Mouse (Mus musculus): ENCODE data around the gene Tiprl. TPM values are rescaled to one million over a fixed set of nuclear protein-coding genes. Genes with fewer than 3 reads are reported as not detected.

Gene Tiprl
- polyA plus RNA-seq, 2 experiments from 2014 or later, result 112 to 127 TPM

DNA sequence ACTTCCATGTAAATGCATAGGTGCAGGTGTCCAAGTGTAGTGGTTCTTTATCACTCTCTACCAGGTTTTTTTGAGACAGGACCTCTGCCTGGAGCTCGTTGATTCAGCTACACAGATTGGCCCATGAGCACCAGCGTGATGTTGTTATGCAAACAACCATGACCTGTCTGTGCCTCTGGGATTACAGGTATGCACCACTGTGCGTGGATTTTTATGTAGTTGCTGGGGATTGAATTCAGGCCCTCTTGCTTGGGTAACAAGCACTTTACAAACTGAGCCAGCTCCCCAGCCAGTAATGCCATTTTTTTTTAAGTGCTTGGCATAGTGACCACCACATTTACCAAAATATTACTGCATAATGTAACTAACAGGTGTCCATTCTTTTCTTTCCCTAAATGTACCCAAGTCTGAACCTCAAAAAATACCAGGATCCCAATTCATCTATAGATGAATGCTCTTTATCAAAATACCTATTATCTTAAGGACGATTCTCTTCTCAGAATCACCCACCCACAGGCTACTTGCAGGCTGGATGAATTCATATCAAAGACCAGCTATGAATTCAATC is 35.3 kb downstream of the Tiprl start:
- ATAC-seq, result no peak

DNA sequence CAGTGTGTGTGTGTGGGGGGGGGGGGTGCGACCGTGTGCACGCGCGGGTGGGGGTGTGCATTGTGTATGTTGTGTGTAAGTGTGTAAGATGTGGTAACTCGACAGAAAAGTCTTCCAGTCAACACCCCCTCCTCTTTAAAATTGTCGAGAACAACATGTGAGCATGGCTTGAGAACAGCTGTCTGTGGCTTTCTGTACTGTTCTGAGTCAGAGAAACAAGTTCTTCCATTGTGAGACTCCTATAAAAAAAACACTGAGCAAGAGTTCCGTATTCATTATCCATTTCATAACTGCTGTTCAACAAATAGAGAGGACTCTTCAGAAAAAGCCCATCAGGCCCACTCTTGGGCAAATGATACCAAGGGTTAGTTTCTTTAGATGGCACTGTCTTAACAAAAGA is 36.0 kb downstream of the Tiprl start:
- peak; percentile 41 for ATAC-seq

DNA sequence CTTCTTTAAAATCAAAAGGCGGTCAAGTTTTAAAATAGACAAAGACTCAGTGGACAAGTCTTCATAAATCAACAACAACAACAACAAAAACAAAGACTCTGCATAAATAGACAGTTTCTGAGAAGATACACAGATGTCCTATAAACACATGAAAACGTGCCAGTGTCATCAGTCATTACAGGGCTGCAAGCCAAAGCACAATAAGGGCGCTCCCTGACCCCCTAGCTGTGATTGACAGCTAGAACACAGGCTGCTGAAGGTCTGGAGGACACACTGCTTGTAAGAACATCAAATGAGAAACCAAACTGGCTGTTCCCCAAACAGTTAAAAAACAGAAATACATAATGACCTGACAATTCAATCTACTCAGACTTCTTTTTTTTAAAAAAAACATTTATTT is 37.2 kb downstream of the Tiprl start:
- no peak for ATAC-seq

DNA sequence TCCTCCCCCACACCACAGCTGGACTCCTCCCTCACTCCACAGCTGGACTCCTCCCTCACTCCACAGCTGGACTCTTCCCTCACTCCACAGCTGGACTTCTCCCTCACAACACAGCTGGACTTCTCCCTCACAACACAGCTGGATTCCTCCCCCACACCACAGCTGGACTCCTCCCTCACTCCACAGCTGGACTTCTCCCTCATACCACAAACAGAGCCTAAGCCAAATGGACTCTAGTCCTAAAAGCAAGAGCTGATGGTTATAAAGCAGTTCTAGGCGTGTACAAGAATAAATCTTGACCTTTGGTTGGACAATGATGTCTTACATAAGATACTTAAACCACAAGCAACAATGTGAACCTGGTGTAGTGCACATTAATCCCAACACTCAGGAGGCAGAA is 37.8 kb downstream of the Tiprl start:
- no peak for ATAC-seq

DNA sequence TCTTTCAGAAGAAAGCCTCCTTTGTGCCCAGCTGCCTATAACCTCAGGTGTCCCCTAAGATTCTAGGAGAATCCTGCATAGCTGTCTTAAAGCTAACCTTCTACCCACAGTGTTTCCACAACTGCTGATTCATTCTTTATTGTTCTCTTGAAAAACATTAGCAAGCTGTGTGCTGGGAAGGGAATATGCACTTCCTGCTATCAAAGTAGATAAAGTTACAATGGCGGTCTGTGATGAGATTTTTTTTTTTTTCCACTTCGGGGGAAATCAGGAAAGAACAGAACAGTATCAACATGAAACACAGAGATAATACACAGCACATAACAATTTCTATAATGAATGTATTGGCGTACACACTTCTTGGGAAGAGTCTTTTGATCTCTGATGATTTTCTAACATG is 38.9 kb downstream of the Tiprl start:
- ATAC-seq, result no peak

DNA sequence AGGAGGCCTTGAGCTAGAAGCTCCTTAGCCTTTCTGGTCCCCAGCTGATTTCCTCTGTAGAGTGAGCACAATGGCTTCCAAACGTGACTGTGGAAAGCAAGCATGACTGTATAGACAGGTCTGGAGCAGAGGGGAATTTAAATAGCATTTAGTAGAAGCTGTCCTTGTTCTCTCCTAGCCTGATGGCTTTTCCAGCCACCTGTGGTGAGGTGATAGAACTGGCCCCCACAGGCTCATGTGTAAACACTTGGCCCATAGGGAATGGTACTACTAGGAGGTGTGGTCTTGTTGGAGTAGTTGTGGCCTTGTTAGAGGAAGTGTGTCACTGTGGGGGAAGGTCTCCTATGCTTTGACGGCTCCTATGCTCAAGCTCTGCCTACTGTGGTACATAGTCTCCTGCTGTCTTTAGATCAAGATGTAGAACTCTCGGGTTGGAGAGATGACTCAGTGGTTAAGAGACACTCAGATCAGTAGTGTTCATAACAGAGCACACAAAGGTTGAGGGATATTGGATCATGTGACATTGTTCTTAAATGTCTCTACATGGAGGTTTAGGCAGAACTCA is 41.3 kb downstream of the Tiprl start:
- no peak for ATAC-seq

DNA sequence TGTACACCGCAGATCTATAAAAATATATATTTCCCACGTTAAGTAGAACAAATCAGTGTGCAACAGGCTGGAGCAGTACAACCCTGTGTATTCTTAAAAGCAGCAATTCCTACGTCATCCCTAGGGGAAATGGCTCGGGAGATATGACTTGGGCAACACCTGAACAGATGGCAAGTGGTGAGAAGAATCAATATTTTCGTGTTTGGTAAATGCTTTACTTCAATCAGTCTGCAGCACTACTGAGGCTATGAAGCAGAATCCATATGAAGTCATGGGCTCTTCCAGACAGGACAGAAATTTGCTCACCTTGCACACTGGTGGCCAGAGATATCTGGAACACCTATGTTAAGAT is 42.2 kb downstream of the Tiprl start:
- no peak for ATAC-seq

DNA sequence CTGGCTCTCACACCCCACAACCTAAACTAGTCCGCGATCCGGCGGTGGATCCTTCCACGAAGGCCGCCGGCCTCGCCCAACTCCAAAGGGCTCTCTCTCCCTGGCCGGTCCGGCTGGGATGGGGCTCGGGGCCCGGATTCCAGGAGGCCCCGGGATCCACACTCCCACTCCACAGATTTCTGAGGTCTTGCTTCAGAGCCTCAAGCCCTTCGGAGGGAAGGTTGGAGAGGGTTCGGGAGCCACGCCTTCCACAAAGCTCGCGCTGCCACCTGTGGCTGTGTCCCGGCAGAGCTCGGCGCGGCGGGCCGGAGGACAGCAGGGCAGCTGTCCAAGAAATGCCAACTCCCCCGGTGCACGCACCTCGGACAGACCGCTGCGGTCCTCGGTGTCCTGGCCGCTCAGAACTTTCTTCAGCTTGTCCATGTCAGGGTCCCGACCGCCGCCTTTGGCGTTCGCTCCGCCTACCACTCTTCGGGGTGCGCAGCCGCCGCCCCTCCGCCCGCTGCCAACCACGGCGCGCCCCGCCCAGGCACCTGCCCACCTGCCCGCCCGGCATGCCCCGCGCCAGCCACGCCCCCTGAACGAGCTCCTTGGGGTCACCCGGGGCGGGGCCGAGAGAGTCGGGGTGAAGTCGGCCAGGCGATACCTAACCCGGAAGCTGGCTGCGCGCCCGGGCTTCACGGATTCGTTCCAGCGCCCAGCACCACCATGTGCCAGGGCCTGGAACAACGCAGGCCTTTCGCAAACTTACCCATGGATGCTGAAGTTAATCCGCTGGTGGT is 42.7 kb downstream of the Tiprl start, which contains the start of gene Sft2d2:
Sft2d2 (minus strand) TSS at position 559 of the 782 bp plus-strand sequence.
- peak; percentile 85 for ATAC-seq

DNA sequence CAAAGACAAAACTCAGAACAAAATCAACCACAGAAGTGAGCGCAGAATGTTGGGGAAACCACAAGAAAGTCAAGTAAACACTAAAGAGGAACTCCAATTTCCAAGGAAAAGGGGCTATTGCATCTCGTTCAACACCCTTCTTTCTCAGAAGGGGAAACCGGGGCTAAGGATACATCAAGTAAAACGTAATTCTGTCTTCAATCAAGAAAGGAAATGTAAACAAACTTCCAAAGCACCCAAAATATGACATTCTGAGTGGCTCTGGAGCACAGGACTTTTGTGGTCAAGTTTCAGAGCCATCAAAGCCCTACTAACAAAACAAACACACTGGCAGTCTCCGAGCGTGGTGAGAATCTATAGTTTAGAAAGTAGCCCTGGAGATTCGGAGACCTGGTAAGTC is 43.4 kb downstream of the Tiprl start:
- no peak for ATAC-seq

DNA sequence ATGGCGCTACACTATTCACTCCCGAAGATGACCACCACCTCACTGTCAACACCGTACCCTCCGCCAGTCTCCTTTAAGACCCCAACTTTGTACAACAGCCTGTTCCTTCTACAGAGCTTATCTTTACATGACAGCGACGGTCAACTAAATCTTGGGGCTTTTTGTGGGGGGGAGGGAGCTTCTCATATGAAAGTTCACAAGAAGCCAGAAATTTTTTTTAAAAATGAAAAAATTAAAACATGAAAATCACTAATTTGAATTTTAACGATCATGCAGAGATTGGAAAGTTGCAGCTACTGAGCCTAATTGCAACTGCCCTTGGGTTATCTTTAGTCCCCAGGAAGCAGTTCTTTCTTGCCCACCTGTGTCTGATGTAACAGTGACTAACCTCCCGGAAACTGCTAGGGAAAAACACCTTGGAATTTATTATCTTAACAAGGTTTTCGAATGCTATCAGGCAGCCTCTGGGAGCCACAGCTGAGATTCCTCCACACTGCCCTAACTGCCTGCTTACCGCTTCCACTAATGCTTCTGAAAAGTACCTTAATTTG is 44.0 kb downstream of the Tiprl start:
- no peak for ATAC-seq

DNA sequence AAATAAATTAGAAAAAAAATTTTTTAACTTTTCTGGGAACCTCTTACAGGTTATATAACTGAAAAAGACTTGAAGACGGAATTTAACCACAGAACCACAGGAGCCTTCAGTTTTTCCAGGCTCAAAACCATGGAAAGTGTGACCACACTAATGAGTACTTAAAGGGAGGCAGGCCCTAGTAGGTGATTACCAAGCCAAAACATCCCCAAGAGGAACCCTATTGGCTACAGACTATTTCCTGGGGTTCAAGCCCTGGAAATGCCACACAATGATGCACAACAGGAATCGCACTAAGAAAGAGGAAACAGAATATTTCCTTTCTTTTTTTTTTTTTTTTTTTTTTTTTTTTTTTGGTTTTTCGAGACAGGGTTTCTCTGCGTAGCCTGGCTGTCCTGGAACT is 44.7 kb downstream of the Tiprl start:
- no peak for ATAC-seq

DNA sequence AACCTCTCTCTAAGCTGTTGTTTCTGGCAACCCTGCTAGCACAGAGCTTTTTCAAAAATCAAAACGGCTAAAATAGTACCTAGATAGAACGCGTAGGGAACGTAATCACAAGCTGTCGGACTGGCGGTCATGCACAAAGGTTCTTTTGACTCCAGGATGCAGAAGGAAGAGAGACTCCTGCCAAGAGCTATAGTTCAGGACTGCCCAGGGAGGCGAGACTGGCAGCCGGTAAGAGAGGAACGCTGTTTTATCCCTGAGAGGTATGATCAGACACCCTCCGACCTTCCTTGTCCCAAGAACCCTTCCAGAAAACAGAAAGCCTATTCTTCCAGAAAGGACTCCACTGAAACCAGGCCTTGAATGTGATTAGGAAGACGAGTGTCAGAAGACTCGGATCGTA is 45.2 kb downstream of the Tiprl start:
- ATAC-seq, result no peak

DNA sequence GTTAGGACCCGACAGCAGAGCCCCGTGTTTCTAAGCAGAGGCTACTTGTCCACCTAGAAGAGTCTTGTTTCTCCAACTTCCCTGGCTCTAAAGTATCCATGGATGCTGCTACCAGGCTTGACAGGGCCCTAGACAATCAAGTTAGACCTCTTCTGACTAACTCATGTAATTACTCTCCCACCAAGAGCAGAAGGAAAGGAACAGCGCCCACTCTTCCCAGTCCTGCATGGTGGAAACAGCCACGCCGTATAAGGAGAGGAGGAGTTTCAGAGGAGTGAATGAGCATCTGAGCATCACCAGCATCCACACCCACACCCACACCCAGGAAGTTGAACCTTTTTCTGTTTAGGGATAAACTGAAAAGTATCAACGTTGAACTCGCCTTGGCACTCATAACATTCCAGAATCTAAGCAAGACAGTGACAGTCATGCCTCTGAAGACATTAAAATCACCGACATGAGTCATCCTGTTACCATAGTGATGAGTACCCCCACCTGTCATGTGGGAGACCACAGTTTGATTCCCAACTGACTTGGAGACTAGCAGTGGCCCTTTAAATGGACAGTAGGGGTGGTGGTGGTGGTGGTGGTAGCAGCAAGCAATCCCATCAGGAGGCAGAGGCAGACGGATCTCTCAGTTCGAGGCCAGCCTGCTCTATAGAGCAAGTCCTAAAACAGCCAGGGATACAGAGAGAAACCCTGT is 46.1 kb downstream of the Tiprl start:
- ATAC-seq, result no peak

DNA sequence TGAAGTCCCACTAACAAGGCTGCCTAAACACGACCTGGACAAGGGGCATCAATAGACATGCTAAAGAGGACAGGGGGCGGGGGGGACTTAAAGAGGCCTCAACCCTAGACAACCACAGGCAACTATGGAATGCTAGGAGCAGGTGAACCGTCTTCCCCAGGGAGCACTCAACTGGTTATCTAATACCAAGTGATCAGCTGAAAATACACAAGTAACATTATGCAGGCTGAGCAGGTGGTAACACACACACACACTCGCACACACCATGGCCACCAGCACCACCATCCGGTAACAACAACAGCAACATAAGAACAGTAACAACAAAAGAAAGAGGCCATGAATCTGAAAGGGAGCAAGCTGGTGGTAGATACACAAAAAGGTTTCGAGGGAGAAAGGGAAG is 46.7 kb downstream of the Tiprl start:
- ATAC-seq, result no peak

DNA sequence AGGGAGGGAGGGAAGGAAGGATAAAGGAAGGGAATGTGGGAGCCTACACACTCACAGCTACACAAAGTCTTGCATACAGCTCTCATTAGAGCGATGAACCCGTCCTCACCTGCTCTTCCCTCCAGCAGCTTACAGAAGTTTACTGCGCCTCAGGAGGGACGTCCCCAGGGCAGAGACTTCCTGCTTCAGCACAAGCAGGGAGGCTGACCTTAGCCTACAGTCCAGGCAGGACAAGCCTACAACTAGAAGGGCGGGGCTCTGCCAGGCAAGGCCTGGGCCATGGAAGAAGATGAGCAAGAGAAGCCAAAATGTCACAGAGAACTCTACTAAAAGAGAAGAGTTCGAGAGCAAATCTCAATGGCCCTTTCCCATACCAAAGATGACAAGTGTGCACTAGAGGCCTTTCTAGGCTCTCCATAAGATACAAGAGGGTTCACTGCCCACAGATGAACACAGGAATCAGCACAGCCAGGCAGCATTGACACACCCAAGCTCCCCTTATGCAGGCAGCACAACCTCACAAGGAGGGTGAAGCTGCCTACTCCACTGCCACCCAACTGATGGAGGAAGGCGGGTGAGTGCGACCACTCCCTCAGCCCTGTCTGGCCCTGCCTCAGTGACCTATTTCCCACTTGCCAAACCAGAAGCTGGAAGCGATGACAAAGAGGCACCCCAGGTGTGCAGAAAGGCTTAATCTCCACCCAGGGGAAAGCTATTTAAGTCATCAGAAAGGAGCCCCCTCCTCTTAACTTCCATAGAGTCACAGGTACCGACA is 47.8 kb downstream of the Tiprl start:
- peak; percentile 71 for ATAC-seq

DNA sequence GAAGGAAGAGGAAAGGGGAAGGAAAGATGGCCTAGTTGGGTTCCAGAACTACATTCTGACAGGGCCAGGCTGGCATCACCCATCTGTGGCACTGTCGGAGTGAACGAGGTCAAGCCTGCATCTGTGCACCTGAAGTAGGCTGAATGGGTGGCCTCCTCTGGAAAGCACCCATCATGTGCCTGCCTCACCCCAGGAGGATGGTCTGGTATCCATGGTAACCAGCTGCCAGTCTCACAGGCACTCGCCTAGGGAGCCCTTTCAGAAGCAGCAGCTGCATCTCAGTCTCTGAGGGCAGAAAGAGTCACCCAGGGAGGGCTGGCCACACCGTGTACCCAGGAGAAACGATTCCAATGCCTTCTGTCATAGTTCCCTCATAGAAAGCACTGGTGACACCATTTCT is 49.4 kb downstream of the Tiprl start:
- ATAC-seq, result no peak

DNA sequence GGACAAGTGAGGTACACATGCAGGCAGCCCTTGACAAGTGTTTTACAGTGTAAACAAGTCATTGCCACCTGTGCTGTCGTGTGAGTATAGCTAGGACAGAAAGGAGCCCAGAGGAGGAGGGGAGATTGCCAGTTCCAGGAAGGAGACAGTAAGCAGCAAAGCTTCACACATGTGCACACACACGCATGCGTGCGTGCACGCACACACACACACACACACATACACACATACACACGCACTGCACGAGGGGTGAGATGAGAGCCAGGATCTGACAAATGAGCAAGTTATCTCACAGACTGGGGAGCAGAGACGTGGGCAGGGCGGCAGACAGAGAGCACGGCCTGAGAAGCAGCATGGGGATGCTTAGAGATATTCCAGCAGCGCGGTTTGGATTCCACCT is 50.3 kb downstream of the Tiprl start:
- ATAC-seq, result no peak

DNA sequence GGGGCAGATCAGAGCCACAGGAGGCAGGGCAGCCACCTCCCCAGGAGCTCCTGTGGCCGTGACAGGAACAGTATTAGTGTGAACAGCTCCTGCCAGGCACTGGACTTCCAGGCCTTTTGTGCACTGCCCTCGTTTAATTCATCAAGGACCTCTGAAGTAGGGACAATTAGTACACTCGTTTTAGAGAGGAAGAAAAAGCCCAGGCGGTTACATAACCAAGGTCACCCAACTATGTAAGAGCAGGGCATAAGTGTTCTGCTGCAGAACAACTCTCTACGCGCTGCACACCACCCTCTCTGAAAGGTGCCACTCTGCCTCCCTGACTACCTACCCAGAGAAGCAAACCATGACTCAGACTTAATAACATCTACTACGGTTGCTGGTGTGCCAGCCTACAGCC is 51.7 kb downstream of the Tiprl start:
- ATAC-seq, result no peak

DNA sequence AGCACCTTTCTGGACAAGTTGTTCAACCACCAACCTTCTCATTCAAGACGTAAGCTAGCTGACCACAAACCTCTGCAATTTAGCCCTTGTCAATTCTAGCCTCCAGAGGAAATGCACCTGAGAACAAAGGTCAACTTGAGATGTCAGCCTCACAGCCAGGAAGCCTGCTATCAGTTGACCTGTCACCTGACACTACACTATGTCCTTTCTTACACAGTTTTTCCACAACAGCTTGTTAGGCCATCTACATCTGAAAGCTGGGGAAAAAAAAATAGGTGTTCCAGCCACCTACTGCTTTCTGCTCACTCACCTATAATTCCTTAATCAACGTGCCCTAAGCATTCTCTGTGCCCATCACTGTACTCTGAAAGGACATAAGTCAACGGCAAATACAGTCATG is 52.6 kb downstream of the Tiprl start:
- ATAC-seq, result no peak

DNA sequence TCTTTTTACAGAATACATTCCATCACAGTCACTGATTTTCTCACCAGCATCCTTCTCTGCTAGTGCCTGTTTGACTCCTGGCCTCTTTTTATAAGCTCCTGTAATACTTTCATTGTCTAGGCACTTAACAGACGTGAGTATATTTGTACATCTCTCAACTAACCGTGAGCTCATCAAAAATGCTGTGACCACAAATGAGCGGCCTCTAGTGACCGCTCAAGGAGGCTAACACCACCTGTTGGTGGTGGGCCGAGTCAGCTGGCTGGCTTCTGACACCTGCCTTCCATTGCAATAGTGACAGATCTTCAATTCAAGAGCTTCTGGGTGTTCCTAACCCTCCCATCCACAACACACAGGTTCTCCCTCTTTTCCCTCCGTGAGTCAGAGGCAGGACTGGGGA is 53.4 kb downstream of the Tiprl start:
- no peak for ATAC-seq

DNA sequence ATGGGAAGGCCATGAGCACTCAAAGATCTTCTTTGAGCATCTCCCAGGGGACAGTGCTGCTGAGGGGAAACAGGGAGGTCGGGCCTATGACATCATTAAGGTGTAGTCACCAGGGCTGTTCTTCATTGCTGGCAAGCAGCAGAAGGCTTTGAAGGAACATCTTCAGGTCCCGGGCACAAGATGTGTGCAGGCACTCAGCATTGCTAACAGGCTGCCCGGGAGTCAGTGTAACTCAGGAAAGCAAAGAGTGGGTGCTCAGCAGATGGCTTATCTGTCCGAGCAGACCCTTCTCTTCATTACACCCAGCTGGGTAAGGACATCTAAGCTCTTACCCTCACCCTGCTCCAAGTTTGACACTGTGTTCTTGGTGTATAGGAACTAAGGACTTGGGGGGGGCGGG is 57.5 kb downstream of the Tiprl start:
- ATAC-seq, result no peak

DNA sequence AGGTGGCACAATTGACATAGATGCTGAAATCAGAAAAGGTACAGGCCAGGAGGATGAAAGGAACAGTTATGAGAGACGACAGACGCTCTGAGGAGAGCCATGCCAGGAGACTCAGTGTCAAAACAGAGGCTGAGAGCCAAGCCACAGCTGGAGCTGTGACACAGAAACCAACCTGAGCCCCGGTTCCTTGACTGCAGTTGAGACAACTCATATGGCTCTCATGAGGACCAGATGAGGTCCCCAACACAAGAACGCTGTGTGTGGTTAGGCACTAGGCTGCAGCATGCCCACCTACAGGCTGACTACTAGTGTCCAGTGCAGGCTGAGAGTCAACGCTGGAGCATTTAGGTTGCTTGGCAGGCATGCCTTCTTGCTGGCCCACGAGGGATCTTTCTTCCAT is 58.7 kb downstream of the Tiprl start:
- no peak for ATAC-seq
